Mouse (Mus musculus): ENCODE results near the gene Dusp16.

DNA sequence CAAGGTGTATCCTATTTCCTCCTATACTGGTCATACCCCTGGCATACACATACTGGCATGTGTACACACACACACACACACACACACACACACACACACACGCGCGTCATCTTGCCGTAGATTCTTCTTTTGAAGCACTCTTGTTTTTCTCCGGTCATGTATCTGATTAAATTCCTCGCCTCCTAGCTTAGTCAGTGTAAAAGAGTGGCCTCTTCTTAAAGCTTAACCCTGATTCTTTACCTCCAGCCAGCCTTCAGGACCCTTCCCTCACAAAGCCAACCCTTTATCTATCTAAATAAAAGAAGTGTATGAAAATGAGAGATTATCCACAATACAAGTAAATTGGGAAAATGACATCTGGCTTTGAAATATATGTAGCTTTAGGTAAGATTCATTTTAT, 3.3 kb downstream of the Dusp16 start:
- TF ChIP-seq CTCF (IDR thresholded peaks at IDR 0.05; ENCODE audit: low read depth) (no peak), EP300 (IDR thresholded peaks at IDR 0.05; ENCODE audit: low read depth) (no peak)
